Mouse (Mus musculus): Measurements from ENCODE around the gene Rtkn. TPM values are rescaled to one million over a fixed set of nuclear protein-coding genes. Genes with fewer than 3 reads are reported as not detected.

Rtkn gene
- polyA plus RNA-seq, 1 experiment from 2014 or later, result 62.6 TPM

DNA sequence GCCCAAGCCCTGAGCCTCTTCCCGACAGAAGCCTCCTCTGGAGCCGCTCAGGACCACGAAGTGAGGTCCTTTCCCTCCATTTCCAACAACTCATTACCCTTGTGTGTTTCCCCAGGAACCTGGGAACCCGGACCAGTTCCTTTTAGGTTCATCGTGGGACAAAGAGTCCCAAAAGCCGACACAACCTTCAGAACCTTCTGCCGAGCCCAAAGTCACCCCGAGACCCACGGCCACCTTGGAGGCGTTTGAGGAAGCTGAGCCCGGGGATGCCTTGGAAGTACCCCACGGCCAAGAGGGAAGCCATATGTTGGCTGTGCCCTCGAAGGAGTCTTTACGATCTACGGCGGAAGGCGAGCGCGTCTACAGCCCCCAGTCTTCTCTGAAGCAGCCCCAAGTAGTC, 26.2 kb downstream of the Rtkn start:
- ATAC-seq (ENCODE audit: insufficient number of reproducible peaks, insufficient read depth, low FRiP score, low TSS enrichment, low read depth), result no peak
- Histone ChIP-seq H3K36me3 (no peaks in the 10 kb centered on the region), H3K4me1 (replicated peaks) (peaks cover 24% of the 10 kb centered on the region), H3K9ac (replicated peaks) (peak overlapping the region; percentile 58), H3K4me2 (peak overlapping the region; percentile 75), H3K9me3 (no peaks in the 10 kb centered on the region), H3K4me3 (replicated peaks) (peak overlapping the region; percentile 46), H3K27ac (no peak overlapping the region), H3K27me3 (peaks cover 36% of the 10 kb centered on the region)
- 8% methylated on average over 19 of the region's 19 CpGs for WGBS

GRCm38 (mm10) chr6:83161921-83162641, 26.8 kb downstream of the Rtkn start:
- under 1% methylated on average over 49 of the region's 49 CpGs for WGBS
- no peak for ATAC-seq (ENCODE audit: insufficient number of reproducible peaks, insufficient read depth, low FRiP score, low TSS enrichment, low read depth)
- Histone ChIP-seq H3K27me3 (peaks cover 36% of the 10 kb centered on the region), H3K4me1 (replicated peaks) (peaks cover 30% of the 10 kb centered on the region), H3K4me2 (peak overlapping the region; percentile 75), H3K4me3 (replicated peaks) (peak overlapping the region; percentile 46), H3K9ac (replicated peaks) (peak overlapping the region; percentile 58), H3K27ac (no peak overlapping the region), H3K36me3 (no peaks in the 10 kb centered on the region), H3K9me3 (no peaks in the 10 kb centered on the region)

DNA sequence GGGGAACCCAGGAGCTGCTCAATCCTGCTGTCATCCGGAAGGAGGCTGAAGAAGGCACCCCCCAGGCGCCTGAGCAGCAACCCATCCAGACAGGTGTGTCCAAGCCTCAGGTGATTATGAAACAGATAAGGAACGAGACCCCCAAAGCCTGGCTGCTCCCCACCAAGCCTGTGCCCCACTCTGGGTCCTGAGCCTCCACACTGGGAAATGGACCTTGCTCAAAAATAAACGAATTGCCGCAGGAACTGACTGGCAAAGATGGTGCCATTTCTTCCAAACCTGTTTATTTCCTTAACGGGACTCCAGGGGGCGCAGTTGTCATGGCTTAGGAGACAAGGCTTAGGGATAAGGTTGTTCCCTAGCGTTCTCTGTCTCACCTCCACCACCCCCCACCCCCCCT, 27.4 kb downstream of the Rtkn start:
- peak overlapping the region; percentile 58 for H3K9ac ChIP-seq (replicated peaks)

DNA sequence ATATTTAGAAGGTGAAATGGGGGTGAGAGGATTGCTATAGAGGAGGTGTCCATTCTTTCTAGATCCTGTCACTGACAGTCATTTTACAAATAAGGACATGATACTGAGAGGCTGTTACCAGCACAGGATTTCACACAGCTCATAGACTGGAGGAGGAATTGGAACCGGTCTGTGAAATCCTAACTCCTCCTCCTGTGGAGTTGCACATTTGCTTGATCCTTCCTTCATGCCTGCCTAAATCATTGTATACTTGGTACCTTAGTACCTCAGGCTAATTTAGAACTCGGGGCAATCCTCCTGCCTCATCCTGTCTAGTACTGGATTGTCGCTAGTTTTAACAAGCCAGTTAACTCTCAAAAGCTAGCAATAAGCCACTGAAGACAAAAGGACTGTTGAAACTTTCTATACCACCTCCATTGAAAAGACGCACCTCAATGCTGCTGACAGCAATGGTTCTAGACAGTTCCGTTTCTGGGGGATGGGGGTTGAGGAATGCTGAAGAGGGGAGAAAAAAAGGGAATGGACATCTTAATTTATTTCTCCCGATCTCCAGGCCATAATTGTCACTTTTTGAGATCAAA, 29.9 kb downstream of the Rtkn start:
- Histone ChIP-seq H3K27ac (0 out of 2 replicates have a peak overlapping the region, but pooled peaks have one; percentile 37), H3K9me3 (no peaks in the 10 kb centered on the region), H3K9ac (replicated peaks) (peak overlapping the region; percentile 89), H3K4me1 (replicated peaks) (peaks cover 34% of the 10 kb centered on the region), H3K4me2 (peak overlapping the region; percentile 78), H3K4me3 (replicated peaks) (peak overlapping the region; percentile 83), H3K36me3 (no peaks in the 10 kb centered on the region), H3K27me3 (peaks cover 32% of the 10 kb centered on the region)
- ATAC-seq (ENCODE audit: insufficient number of reproducible peaks, insufficient read depth, low FRiP score, low TSS enrichment, low read depth), result no peak
- WGBS, result 7% methylated on average over 6 of the region's 6 CpGs

More for the DNA sequence above, 27.4 kb downstream of the Rtkn start:
- Histone ChIP-seq H3K36me3 (no peaks in the 10 kb centered on the region), H3K27me3 (peaks cover 36% of the 10 kb centered on the region), H3K4me2 (peak overlapping the region; percentile 75), H3K4me3 (replicated peaks) (peak overlapping the region; percentile 46), H3K9me3 (no peaks in the 10 kb centered on the region), H3K27ac (no peak overlapping the region), H3K4me1 (replicated peaks) (peaks cover 34% of the 10 kb centered on the region)
- ATAC-seq (ENCODE audit: insufficient number of reproducible peaks, insufficient read depth, low FRiP score, low TSS enrichment, low read depth), result no peak
- 2% methylated on average over 8 of the region's 8 CpGs for WGBS

DNA sequence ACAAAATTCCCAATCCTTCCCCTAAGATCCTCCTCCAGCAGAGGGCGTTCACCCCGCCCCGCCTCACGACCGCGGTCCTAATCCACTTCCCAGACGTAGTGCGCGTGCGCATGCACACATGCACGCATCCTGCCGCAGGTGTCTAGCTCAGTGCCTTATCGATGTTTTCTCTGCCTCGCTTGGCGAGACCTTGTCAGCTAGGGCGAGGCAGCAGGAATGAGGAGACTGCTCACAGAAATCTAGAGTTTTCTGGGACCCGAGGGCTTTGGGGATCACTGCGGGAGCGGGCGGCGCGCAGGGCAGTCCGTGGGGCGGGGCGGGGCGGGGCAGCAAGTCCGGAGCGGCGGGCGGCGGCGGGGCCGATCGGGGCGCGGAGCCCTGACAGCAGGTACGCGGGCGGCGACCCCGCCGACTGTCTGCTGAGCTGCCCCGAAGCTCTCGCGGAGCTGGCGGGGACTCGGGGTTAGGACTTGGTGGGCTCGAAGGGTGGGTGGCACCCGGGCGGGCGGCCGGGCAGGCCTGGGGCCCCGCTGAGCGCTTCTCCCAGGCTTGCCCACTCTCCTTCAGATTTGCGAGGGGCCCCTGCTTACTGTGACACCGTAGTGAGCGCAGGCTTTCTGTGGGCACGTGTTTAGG, 30.5 kb downstream of the Rtkn start, which contains the start of gene Dctn1:
TSS of gene Dctn1 (plus strand) at position 314 of the 636 bp plus-strand sequence.
- WGBS, result under 1% methylated on average over 53 of the region's 58 CpGs
- Histone ChIP-seq H3K36me3 (no peaks in the 10 kb centered on the region), H3K4me2 (peak within 1 kb of the TSS; percentile 78), H3K9ac (replicated peaks) (peak within 1 kb of the TSS; percentile 89), H3K4me3 (replicated peaks) (peak within 1 kb of the TSS; percentile 83), H3K4me1 (replicated peaks) (peaks cover 34% of the 10 kb centered on the region), H3K9me3 (no peaks in the 10 kb centered on the region), H3K27me3 (peaks cover 26% of the 10 kb centered on the region), H3K27ac (peak within 1 kb of the TSS; percentile 83)
- peak; percentile 48; the same call in 1 of the 2 replicates for ATAC-seq (ENCODE audit: insufficient number of reproducible peaks, insufficient read depth, low FRiP score, low TSS enrichment, low read depth)

GRCm38 (mm10) chr6:83166243-83166630, 31.0 kb downstream of the Rtkn start:
- Histone ChIP-seq H3K4me1 (replicated peaks) (peaks cover 34% of the 10 kb centered on the region), H3K9me3 (no peaks in the 10 kb centered on the region), H3K4me2 (peak overlapping the region; percentile 78), H3K9ac (replicated peaks) (peak overlapping the region; percentile 89), H3K27me3 (peaks cover 21% of the 10 kb centered on the region), H3K4me3 (replicated peaks) (peak overlapping the region; percentile 83), H3K36me3 (no peaks in the 10 kb centered on the region), H3K27ac (peak overlapping the region; percentile 83)
- peak; percentile 8; the same call in 1 of the 2 replicates for ATAC-seq (ENCODE audit: insufficient number of reproducible peaks, insufficient read depth, low FRiP score, low TSS enrichment, low read depth)
- under 1% methylated on average over 12 of the region's 12 CpGs for WGBS

- H3K9ac ChIP-seq (replicated peaks), result no peak overlapping the region
- no peak overlapping the region for H3K4me3 ChIP-seq (replicated peaks)
- no peak overlapping the region for H3K4me2 ChIP-seq
- peaks cover 20% of the 10 kb centered on the region for H3K4me1 ChIP-seq (replicated peaks)
- H3K27ac ChIP-seq, result no peak overlapping the region
- H3K9me3 ChIP-seq, result no peaks in the 10 kb centered on the region
- 0 out of 2 replicates have a peak, but pooled peaks cover 6% of the 10 kb centered on the region for H3K36me3 ChIP-seq
- H3K27me3 ChIP-seq, result no peaks in the 10 kb centered on the region
- ATAC-seq (ENCODE audit: insufficient number of reproducible peaks, insufficient read depth, low FRiP score, low TSS enrichment, low read depth), result no peak
- 87% methylated on average over 5 of the region's 5 CpGs for WGBS
Observed at GRCm38 (mm10) chr6:83169872-83170271, 34.6 kb downstream of the Rtkn start.

DNA sequence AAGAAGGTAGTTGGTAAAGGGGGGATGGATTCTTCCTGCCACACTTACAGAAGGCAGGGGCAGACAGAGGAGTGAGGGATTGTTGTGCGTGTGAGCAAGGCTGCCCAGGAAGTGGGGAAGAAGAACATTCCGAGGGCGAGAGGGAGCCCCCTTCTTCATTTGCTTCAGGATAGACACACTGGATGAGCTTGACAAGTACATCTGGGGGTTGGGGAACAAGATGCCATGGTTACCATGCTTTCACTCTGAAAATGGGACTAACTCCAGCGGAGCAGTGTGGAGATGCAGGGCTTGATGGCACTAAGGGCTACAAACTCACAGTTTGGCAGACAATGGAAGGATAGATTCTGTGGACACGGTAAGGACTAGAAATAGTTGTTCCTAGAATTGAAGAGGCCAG, 35.8 kb downstream of the Rtkn start:
- H3K27me3 ChIP-seq, result no peaks in the 10 kb centered on the region
- no peak overlapping the region for H3K9ac ChIP-seq (replicated peaks)
- no peak overlapping the region for H3K4me3 ChIP-seq (replicated peaks)
- 77% methylated on average over 5 of the region's 5 CpGs for WGBS
- H3K27ac ChIP-seq, result no peak overlapping the region
- ATAC-seq (ENCODE audit: insufficient number of reproducible peaks, insufficient read depth, low FRiP score, low TSS enrichment, low read depth), result no peak
- H3K36me3 ChIP-seq, result peaks cover 10% of the 10 kb centered on the region
- no peak overlapping the region for H3K4me2 ChIP-seq
- H3K4me1 ChIP-seq (replicated peaks), result peaks cover 16% of the 10 kb centered on the region
- no peaks in the 10 kb centered on the region for H3K9me3 ChIP-seq

DNA sequence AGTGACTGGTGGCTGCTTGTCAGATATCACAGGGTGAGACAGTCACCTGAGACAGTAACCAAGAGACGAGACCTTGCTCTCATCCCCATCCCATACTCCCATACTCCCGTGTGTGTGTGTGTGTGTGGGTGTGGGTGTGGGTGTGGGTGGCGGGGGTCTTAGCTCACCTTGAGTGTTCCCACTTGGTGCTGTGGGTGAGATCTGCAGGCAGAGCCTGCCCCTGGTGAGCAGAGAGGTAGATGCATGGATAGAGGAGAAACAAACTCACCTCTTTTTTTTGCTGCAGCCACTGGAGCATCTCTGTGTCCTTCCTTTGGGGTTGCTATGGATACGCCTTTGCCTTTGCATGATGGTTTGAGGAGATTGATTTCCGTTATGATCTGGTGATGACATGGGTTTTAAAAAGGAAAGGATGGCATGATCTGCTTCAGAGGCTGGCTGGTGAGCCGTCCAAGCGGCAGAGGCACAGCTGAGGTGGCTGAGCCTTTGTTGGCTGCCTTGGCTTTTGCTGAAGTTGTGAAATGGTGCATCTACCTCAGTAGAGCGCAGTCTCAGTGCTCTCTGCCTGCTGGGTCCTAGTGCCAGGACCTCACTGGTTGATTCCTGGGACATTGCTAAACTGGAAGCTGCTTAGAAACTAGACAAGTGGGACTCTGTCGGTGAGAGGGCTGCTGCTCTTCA, 37.1 kb downstream of the Rtkn start:
- Histone ChIP-seq H3K9ac (replicated peaks) (no peak overlapping the region), H3K4me1 (replicated peaks) (peaks cover 4% of the 10 kb centered on the region; the same call in 1 of the 2 replicates), H3K27me3 (no peaks in the 10 kb centered on the region), H3K9me3 (no peaks in the 10 kb centered on the region), H3K4me2 (no peak overlapping the region), H3K4me3 (replicated peaks) (no peak overlapping the region), H3K36me3 (peaks cover 13% of the 10 kb centered on the region), H3K27ac (no peak overlapping the region)
- 75% methylated on average over 9 of the region's 9 CpGs for WGBS
- no peak for ATAC-seq (ENCODE audit: insufficient number of reproducible peaks, insufficient read depth, low FRiP score, low TSS enrichment, low read depth)

DNA sequence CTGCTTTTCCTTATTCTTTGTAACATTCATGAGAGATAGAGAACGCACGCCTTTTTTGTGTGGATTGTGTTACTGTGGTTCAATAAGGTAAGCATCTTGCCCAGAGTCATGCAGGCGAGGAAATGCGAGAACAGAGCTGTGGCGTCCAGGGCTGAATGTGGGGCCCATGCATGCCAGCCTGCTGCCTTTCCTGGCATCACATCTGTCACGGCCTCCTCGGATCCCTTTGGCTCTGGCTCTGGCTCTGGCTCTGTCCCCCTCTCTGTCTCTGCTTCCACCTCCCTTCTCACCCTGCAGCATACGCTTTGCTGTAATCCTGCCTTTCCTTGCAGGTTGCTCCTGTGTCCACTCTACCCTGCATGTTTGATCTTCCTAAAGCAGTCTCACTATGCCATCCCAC, 40.7 kb downstream of the Rtkn start:
- H3K4me2 ChIP-seq, result no peak overlapping the region
- WGBS, result 87% methylated on average over 8 of the region's 8 CpGs
- peaks cover 20% of the 10 kb centered on the region for H3K4me1 ChIP-seq (replicated peaks)
- no peak overlapping the region for H3K9ac ChIP-seq (replicated peaks)
- no peak for ATAC-seq (ENCODE audit: insufficient number of reproducible peaks, insufficient read depth, low FRiP score, low TSS enrichment, low read depth)
- no peak overlapping the region for H3K4me3 ChIP-seq (replicated peaks)
- no peak overlapping the region for H3K27ac ChIP-seq
- H3K9me3 ChIP-seq, result no peaks in the 10 kb centered on the region
- no peaks in the 10 kb centered on the region for H3K27me3 ChIP-seq
- H3K36me3 ChIP-seq, result peaks cover 13% of the 10 kb centered on the region
